Mouse (Mus musculus): ENCODE results near the gene Klf5. TPM values are rescaled to one million over a fixed set of nuclear protein-coding genes. Genes with fewer than 3 reads are reported as not detected.

The Klf5 gene
- polyA plus RNA-seq, 1 experiment from 2014 or later = 75.4 TPM

GRCm38 (mm10) chr14:99348175-99348764, 49.8 kb downstream of the Klf5 start:
- no peaks in the 10 kb centered on the region for H3K4me1 ChIP-seq
- ATAC-seq (ENCODE audit: insufficient number of reproducible peaks, low FRiP score, low TSS enrichment, low read depth) = no peak
- H3K9me3 ChIP-seq (replicated peaks) = no peaks in the 10 kb centered on the region
- no peak overlapping the region for H3K4me3 ChIP-seq (replicated peaks)
- H3K36me3 ChIP-seq = no peaks in the 10 kb centered on the region
- no peaks in the 10 kb centered on the region for H3K27me3 ChIP-seq
- H3K4me2 ChIP-seq (replicated peaks) = no peak overlapping the region
- 59% methylated on average over 13 of the region's 13 CpGs for WGBS
- no peak overlapping the region for H3K9ac ChIP-seq
- H3K27ac ChIP-seq (replicated peaks) = no peak overlapping the region

GRCm38 (mm10) chr14:99349606-99350005, 51.1 kb downstream of the Klf5 start:
- H3K4me1 ChIP-seq = no peaks in the 10 kb centered on the region
- H3K9ac ChIP-seq = no peak overlapping the region
- no peak overlapping the region for H3K27ac ChIP-seq (replicated peaks)
- no peaks in the 10 kb centered on the region for H3K36me3 ChIP-seq
- no peaks in the 10 kb centered on the region for H3K27me3 ChIP-seq
- no peak for ATAC-seq (ENCODE audit: insufficient number of reproducible peaks, low FRiP score, low TSS enrichment, low read depth)
- H3K4me3 ChIP-seq (replicated peaks) = no peak overlapping the region
- no peak overlapping the region for H3K4me2 ChIP-seq (replicated peaks)
- H3K9me3 ChIP-seq (replicated peaks) = no peaks in the 10 kb centered on the region
- 76% methylated on average over 6 of the region's 6 CpGs for WGBS

GRCm38 (mm10) chr14:99352989-99353388, 54.5 kb downstream of the Klf5 start:
- no peaks in the 10 kb centered on the region for H3K36me3 ChIP-seq
- H3K4me1 ChIP-seq = no peaks in the 10 kb centered on the region
- H3K4me2 ChIP-seq (replicated peaks) = no peak overlapping the region
- no peaks in the 10 kb centered on the region for H3K27me3 ChIP-seq
- ATAC-seq (ENCODE audit: insufficient number of reproducible peaks, low FRiP score, low TSS enrichment, low read depth) = no peak
- H3K4me3 ChIP-seq (replicated peaks) = no peak overlapping the region
- H3K27ac ChIP-seq (replicated peaks) = no peak overlapping the region
- no peaks in the 10 kb centered on the region for H3K9me3 ChIP-seq (replicated peaks)
- H3K9ac ChIP-seq = no peak overlapping the region
- WGBS = 58% methylated on average over 4 of the region's 4 CpGs

GRCm38 (mm10) chr14:99354046-99354445, 55.6 kb downstream of the Klf5 start:
- Histone ChIP-seq H3K27me3 (no peaks in the 10 kb centered on the region), H3K9ac (no peak overlapping the region), H3K27ac (replicated peaks) (no peak overlapping the region), H3K4me2 (replicated peaks) (no peak overlapping the region), H3K4me1 (no peaks in the 10 kb centered on the region), H3K4me3 (replicated peaks) (no peak overlapping the region), H3K9me3 (replicated peaks) (no peaks in the 10 kb centered on the region), H3K36me3 (no peaks in the 10 kb centered on the region)
- ATAC-seq (ENCODE audit: insufficient number of reproducible peaks, low FRiP score, low TSS enrichment, low read depth) = no peak
- WGBS = 80% methylated on average over 2 of the region's 2 CpGs

- no peaks in the 10 kb centered on the region for H3K9me3 ChIP-seq (replicated peaks)
- no peak overlapping the region for H3K4me2 ChIP-seq (replicated peaks)
- no peaks in the 10 kb centered on the region for H3K36me3 ChIP-seq
- H3K4me1 ChIP-seq = no peaks in the 10 kb centered on the region
- H3K27me3 ChIP-seq = no peaks in the 10 kb centered on the region
- no peak overlapping the region for H3K4me3 ChIP-seq (replicated peaks)
- no peak overlapping the region for H3K27ac ChIP-seq (replicated peaks)
- WGBS = 90% methylated on average over 10 of the region's 10 CpGs
- no peak overlapping the region for H3K9ac ChIP-seq
- no peak for ATAC-seq (ENCODE audit: insufficient number of reproducible peaks, low FRiP score, low TSS enrichment, low read depth)
Observed at GRCm38 (mm10) chr14:99354761-99355609, 56.5 kb downstream of the Klf5 start.

GRCm38 (mm10) chr14:99355610-99355870, 57.0 kb downstream of the Klf5 start:
- no peak overlapping the region for H3K4me3 ChIP-seq (replicated peaks)
- H3K4me2 ChIP-seq (replicated peaks) = no peak overlapping the region
- no peak overlapping the region for H3K27ac ChIP-seq (replicated peaks)
- H3K9ac ChIP-seq = no peak overlapping the region
- no peak for ATAC-seq (ENCODE audit: insufficient number of reproducible peaks, low FRiP score, low TSS enrichment, low read depth)
- H3K4me1 ChIP-seq = no peaks in the 10 kb centered on the region
- 74% methylated on average over 1 of the region's 1 CpGs for WGBS
- no peaks in the 10 kb centered on the region for H3K9me3 ChIP-seq (replicated peaks)
- H3K36me3 ChIP-seq = no peaks in the 10 kb centered on the region
- H3K27me3 ChIP-seq = no peaks in the 10 kb centered on the region

GRCm38 (mm10) chr14:99362956-99363355, 64.5 kb downstream of the Klf5 start:
- 85% methylated on average over 5 of the region's 5 CpGs for WGBS

GRCm38 (mm10) chr14:99364007-99364784, 65.7 kb downstream of the Klf5 start:
- no peak overlapping the region for H3K4me3 ChIP-seq (replicated peaks)
- 0 out of 2 replicates have a peak, but pooled peaks cover 3% of the 10 kb centered on the region for H3K4me1 ChIP-seq
- ATAC-seq (ENCODE audit: insufficient number of reproducible peaks, low FRiP score, low TSS enrichment, low read depth) = no peak
- no peak overlapping the region for H3K4me2 ChIP-seq (replicated peaks)
- H3K27ac ChIP-seq (replicated peaks) = no peak overlapping the region
- H3K27me3 ChIP-seq = no peaks in the 10 kb centered on the region
- WGBS = 71% methylated on average over 12 of the region's 12 CpGs
- no peak overlapping the region for H3K9ac ChIP-seq
- H3K9me3 ChIP-seq (replicated peaks) = no peaks in the 10 kb centered on the region
- no peaks in the 10 kb centered on the region for H3K36me3 ChIP-seq

More at GRCm38 (mm10) chr14:99362956-99363355, 64.5 kb downstream of the Klf5 start:
- Histone ChIP-seq H3K9ac (no peak overlapping the region), H3K27ac (replicated peaks) (no peak overlapping the region), H3K9me3 (replicated peaks) (no peaks in the 10 kb centered on the region), H3K4me1 (0 out of 2 replicates have a peak, but pooled peaks cover 2% of the 10 kb centered on the region), H3K4me3 (replicated peaks) (no peak overlapping the region), H3K4me2 (replicated peaks) (no peak overlapping the region), H3K27me3 (no peaks in the 10 kb centered on the region), H3K36me3 (no peaks in the 10 kb centered on the region)
- ATAC-seq (ENCODE audit: insufficient number of reproducible peaks, low FRiP score, low TSS enrichment, low read depth) = no peak

Other genes starting within 250 kb of the Klf5 start
- 19.2 and 19.9 TPM in 2 replicates for gene Pibf1, start 199.3 kb upstream of the Klf5 start, polyA plus RNA-seq (2015; fragmentation: Nextera tagmentation; extraction: Ambion mirVana)
- gene Dis3, start 198.9 kb upstream of the Klf5 start, polyA plus RNA-seq (2015; fragmentation: Nextera tagmentation; extraction: Ambion mirVana) = 25.5 and 27.6 TPM in 2 replicates

All from embryonic facial prominence, embryonic 15.5 days (tissue).